Mouse (Mus musculus) myocyte (in vitro differentiated cells): ENCODE data around the gene Trhde. TPM values are rescaled to one million over a fixed set of nuclear protein-coding genes. Genes with fewer than 3 reads are reported as not detected.

Experiments
- H3K27me3 ChIP-seq: one replicate; pipeline ENCODE4 v1.6.1; 2011; ENCODE audit not compliant: control insufficient read depth, insufficient read depth, insufficient read length
- H3K36me3 ChIP-seq: one replicate; pipeline ENCODE4 v1.6.1; 2011; ENCODE audit not compliant: control insufficient read depth, insufficient read depth
- H3K4me2 ChIP-seq: one replicate; pipeline ENCODE4 v1.6.1; 2011; ENCODE audit warnings: low read depth, control low read depth
- H3K4me3 ChIP-seq: one replicate; pipeline ENCODE4 v1.5.1; 2011; ENCODE audit warnings: mild to moderate bottlenecking, control low read depth, moderate library complexity
- H3K79me2 ChIP-seq: one replicate; pipeline ENCODE4 v1.6.1; 2011; ENCODE audit not compliant: control insufficient read depth, insufficient read depth
- H3ac ChIP-seq: one replicate; pipeline ENCODE4 v1.6.1; 2011; ENCODE audit not compliant: control insufficient read depth, insufficient read length
- CEBPB ChIP-seq: IDR thresholded peaks from 2 replicates; pipeline ENCODE4 v1.6.1; 2011; ENCODE audit warnings: mild to moderate bottlenecking, moderate library complexity; ENCODE audit not compliant: poor library complexity, insufficient read depth, severe bottlenecking
- E2F4 ChIP-seq: IDR thresholded peaks from one replicate; pipeline ENCODE4 v1.6.1; 2011; ENCODE audit warnings: mild to moderate bottlenecking, control low read depth, moderate library complexity; ENCODE audit not compliant: insufficient read depth
- MAX ChIP-seq: IDR thresholded peaks from one replicate; pipeline ENCODE4 v1.6.1; 2011; ENCODE audit warnings: low read depth, mild to moderate bottlenecking, control low read depth
- MYOD1 ChIP-seq, 3 experiments: IDR thresholded peaks; one replicate each; pipeline ENCODE4 v1.6.1; 2011; ENCODE audit warnings: control low read depth in 2 of 3, low read depth in 2 of 3, mild to moderate bottlenecking in 2 of 3, moderate library complexity in 1 of 3; ENCODE audit not compliant: insufficient read length in 2 of 3, control insufficient read depth in 1 of 3
- MYOG ChIP-seq, 3 experiments: IDR thresholded peaks; one replicate each; pipeline ENCODE4 v1.6.1; 2011; ENCODE audit warnings: control low read depth in 2 of 3, low read depth in 2 of 3, mild to moderate bottlenecking in 2 of 3; ENCODE audit not compliant: insufficient read length in 2 of 3, control insufficient read depth in 1 of 3, insufficient read depth in 1 of 3
- POLR2A ChIP-seq: IDR thresholded peaks from one replicate; pipeline ENCODE4 v1.6.1; 2011; ENCODE audit warnings: low read depth, mild to moderate bottlenecking, control low read depth, moderate library complexity; ENCODE audit not compliant: insufficient read length
- POLR2AphosphoS2 ChIP-seq: IDR thresholded peaks from one replicate; pipeline ENCODE4 v1.6.1; 2011; ENCODE audit warnings: low read depth, control low read depth; ENCODE audit not compliant: insufficient read length
- REST ChIP-seq: IDR thresholded peaks from one replicate; pipeline ENCODE4 v1.6.1; 2011; ENCODE audit warnings: mild to moderate bottlenecking, control low read depth, moderate library complexity; ENCODE audit not compliant: insufficient read depth, insufficient read length
- SRF ChIP-seq: IDR thresholded peaks from one replicate; pipeline ENCODE4 v1.6.1; 2011; ENCODE audit warnings: low read depth; ENCODE audit not compliant: control insufficient read depth, insufficient read length
- TCF12 ChIP-seq: IDR thresholded peaks from one replicate; pipeline ENCODE4 v1.6.1; 2011; ENCODE audit warnings: mild to moderate bottlenecking, control low read depth; ENCODE audit not compliant: poor library complexity, insufficient read depth, severe bottlenecking
- TCF3 ChIP-seq: IDR thresholded peaks from one replicate; pipeline ENCODE4 v1.6.1; 2011; ENCODE audit warnings: low read depth, control low read depth; ENCODE audit not compliant: insufficient read length
- USF1 ChIP-seq: IDR thresholded peaks from one replicate; pipeline ENCODE4 v1.6.1; 2011; ENCODE audit warnings: low read depth, mild to moderate bottlenecking, control low read depth, moderate library complexity
- polyA plus RNA-seq: library from polyadenylated mRNA; unstranded; fragments of >200 nt; fragmentation: generic; extraction: Trizol; gene quantifications from one replicate; pipeline ENCODE4 v1.2.1, GENCODE M21; 2012; ENCODE audit warnings: missing spikeins

Gene Trhde
- polyA plus RNA-seq, 1 experiment: 0.22 TPM

DNA sequence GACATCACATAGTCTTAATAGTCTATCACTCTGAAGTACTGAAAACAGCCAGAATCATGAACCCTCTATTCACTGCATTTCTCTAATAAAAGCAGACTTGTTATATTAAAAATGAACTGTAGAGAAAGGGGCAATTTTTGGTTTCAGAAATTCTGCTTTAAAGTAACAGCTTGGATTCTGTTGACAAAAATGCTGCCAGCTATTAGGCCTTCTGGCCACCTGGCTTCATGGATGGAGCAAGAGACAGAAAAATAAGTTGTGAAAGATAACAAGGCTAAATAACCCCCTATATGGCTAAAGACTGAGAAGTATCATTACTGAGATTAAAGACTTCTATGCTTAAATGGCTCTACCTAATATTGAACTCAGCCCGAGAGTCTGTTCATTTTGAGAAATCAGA lies 234.2 kb downstream of the Trhde start:
- Histone ChIP-seq H3K79me2 (no peaks in the 10 kb centered on the region), H3K27me3 (no peaks in the 10 kb centered on the region), H3ac (no peak overlapping the region), H3K4me3 (no peak overlapping the region), H3K36me3 (no peaks in the 10 kb centered on the region), H3K4me2 (no peak overlapping the region)
- TF ChIP-seq USF1 (no peak), MYOD1 (IDR thresholded peaks at IDR 0.05; ENCODE audit: control insufficient read depth in 1 of 3, insufficient read length in 2 of 3, low read depth in 2 of 3) (no peak), CEBPB (no peak), MAX (no peak), MYOG (IDR thresholded peaks at IDR 0.05; ENCODE audit: control insufficient read depth in 1 of 3, insufficient read depth in 1 of 3, insufficient read length in 2 of 3, low read depth in 2 of 3) (no peak)

GRCm38 (mm10) chr10:114509186-114509585 lies 292.9 kb downstream of the Trhde start:
- no peak overlapping the region for H3K4me2 ChIP-seq
- no peak overlapping the region for H3ac ChIP-seq
- no peaks in the 10 kb centered on the region for H3K36me3 ChIP-seq
- H3K27me3 ChIP-seq: no peaks in the 10 kb centered on the region
- H3K4me3 ChIP-seq: no peak overlapping the region
- TF ChIP-seq MYOD1 (IDR thresholded peaks at IDR 0.05; ENCODE audit: control insufficient read depth in 1 of 3, insufficient read length in 2 of 3, low read depth in 2 of 3) (no peak), POLR2A (no peak), CEBPB (no peak), MYOG (IDR thresholded peaks at IDR 0.05; ENCODE audit: control insufficient read depth in 1 of 3, insufficient read depth in 1 of 3, insufficient read length in 2 of 3, low read depth in 2 of 3) (no peak), REST (no peak), E2F4 (no peak), USF1 (no peak), MAX (no peak), POLR2AphosphoS2 (no peak), TCF3 (no peak)
- no peaks in the 10 kb centered on the region for H3K79me2 ChIP-seq

GRCm38 (mm10) chr10:114488806-114489205 lies 313.3 kb downstream of the Trhde start:
- H3ac ChIP-seq: no peak overlapping the region
- no peak overlapping the region for H3K4me2 ChIP-seq
- no peak overlapping the region for H3K4me3 ChIP-seq
- H3K79me2 ChIP-seq: no peaks in the 10 kb centered on the region
- no peaks in the 10 kb centered on the region for H3K36me3 ChIP-seq
- H3K27me3 ChIP-seq: no peaks in the 10 kb centered on the region
- TF ChIP-seq POLR2A: no peak

GRCm38 (mm10) chr10:114455591-114455990 lies 346.5 kb downstream of the Trhde start:
- Histone ChIP-seq H3K4me3 (no peak overlapping the region), H3K36me3 (no peaks in the 10 kb centered on the region), H3K79me2 (no peaks in the 10 kb centered on the region), H3ac (no peak overlapping the region), H3K27me3 (no peaks in the 10 kb centered on the region), H3K4me2 (no peak overlapping the region)
- TF ChIP-seq POLR2AphosphoS2 (no peak), MYOG (IDR thresholded peaks at IDR 0.05; ENCODE audit: control insufficient read depth in 1 of 3, insufficient read depth in 1 of 3, insufficient read length in 2 of 3, low read depth in 2 of 3) (no peak), REST (no peak), E2F4 (no peak), MYOD1 (IDR thresholded peaks at IDR 0.05; ENCODE audit: control insufficient read depth in 1 of 3, insufficient read length in 2 of 3, low read depth in 2 of 3) (no peak), TCF3 (no peak), USF1 (no peak), CEBPB (no peak), TCF12 (no peak), SRF (no peak), MAX (no peak), POLR2A (no peak)

DNA sequence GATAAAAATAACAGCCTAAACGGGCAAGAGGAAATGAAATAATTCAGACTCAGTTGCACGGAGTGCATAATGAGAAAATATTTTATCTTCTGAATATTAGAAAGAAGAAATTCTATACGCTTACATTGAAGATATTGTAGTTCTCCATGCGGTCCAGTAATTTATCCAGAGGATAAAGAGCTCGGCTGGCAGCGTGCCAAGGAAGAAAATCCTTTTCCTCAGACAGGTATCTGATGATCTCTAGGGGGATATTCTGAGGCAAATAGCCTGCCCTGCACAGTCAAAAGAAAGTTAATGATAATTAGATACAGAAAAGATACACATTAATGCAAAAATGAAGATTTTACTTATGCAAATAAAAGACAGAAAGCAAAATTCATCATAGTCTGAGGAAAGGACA lies 354.0 kb downstream of the Trhde start:
- H3K79me2 ChIP-seq: no peaks in the 10 kb centered on the region
- no peak overlapping the region for H3K4me3 ChIP-seq
- no peaks in the 10 kb centered on the region for H3K36me3 ChIP-seq
- no peaks in the 10 kb centered on the region for H3K27me3 ChIP-seq
- TF ChIP-seq MYOD1 (IDR thresholded peaks at IDR 0.05; ENCODE audit: control insufficient read depth in 1 of 3, insufficient read length in 2 of 3, low read depth in 2 of 3) (no peak), USF1 (no peak), TCF12 (no peak), POLR2A (no peak), MYOG (IDR thresholded peaks at IDR 0.05; ENCODE audit: control insufficient read depth in 1 of 3, insufficient read depth in 1 of 3, insufficient read length in 2 of 3, low read depth in 2 of 3) (no peak), REST (no peak), MAX (no peak), E2F4 (no peak), TCF3 (no peak), POLR2AphosphoS2 (no peak), CEBPB (no peak), SRF (no peak)
- H3ac ChIP-seq: no peak overlapping the region
- no peak overlapping the region for H3K4me2 ChIP-seq
